Mouse (Mus musculus): ENCODE results near the gene Tnfrsf14.
A peak's percentile ranks its signal among the peaks of the same experiment; 100 is the strongest.

The Tnfrsf14 gene

GRCm38 (mm10) chr4:154914707-154915106, 13.7 kb downstream of the Tnfrsf14 start:
- DNase-seq = no peak

- DNase-seq = no peak
Measured at GRCm38 (mm10) chr4:154914252-154914651, 14.1 kb downstream of the Tnfrsf14 start.

GRCm38 (mm10) chr4:154913845-154914244, 14.5 kb downstream of the Tnfrsf14 start:
- no peak for DNase-seq

GRCm38 (mm10) chr4:154911644-154912043, 16.7 kb downstream of the Tnfrsf14 start:
- no peak for DNase-seq

GRCm38 (mm10) chr4:154910606-154911522, 17.5 kb downstream of the Tnfrsf14 start:
- DNase-seq = peak; percentile 39

- no peak for DNase-seq
Measured at GRCm38 (mm10) chr4:154908490-154908889, 19.9 kb downstream of the Tnfrsf14 start.

GRCm38 (mm10) chr4:154907833-154908232, 20.5 kb downstream of the Tnfrsf14 start:
- peak; percentile 83 for DNase-seq

- DNase-seq = peak; percentile 89
Measured at GRCm38 (mm10) chr4:154904185-154905071, 23.9 kb downstream of the Tnfrsf14 start.

- no peak for DNase-seq
Measured at GRCm38 (mm10) chr4:154902371-154902770, 26.0 kb downstream of the Tnfrsf14 start.

GRCm38 (mm10) chr4:154898506-154899446, 29.6 kb downstream of the Tnfrsf14 start, which contains the start of gene Fam213b:
TSS of gene Fam213b (minus strand) at chr4:154899135.
- DNase-seq = peak; percentile 95

- DNase-seq = no peak
Measured at GRCm38 (mm10) chr4:154897676-154898465, 30.5 kb downstream of the Tnfrsf14 start.

- no peak for DNase-seq
Measured at GRCm38 (mm10) chr4:154895549-154895948, 32.8 kb downstream of the Tnfrsf14 start.

GRCm38 (mm10) chr4:154890887-154891286, 37.5 kb downstream of the Tnfrsf14 start:
- DNase-seq = no peak

- DNase-seq = no peak
Measured at GRCm38 (mm10) chr4:154887593-154888250, 40.6 kb downstream of the Tnfrsf14 start.

- no peak for DNase-seq
Measured at GRCm38 (mm10) chr4:154886876-154887592, 41.3 kb downstream of the Tnfrsf14 start.

GRCm38 (mm10) chr4:154885416-154885815, 42.9 kb downstream of the Tnfrsf14 start:
- no peak for DNase-seq

GRCm38 (mm10) chr4:154882014-154882659, 46.2 kb downstream of the Tnfrsf14 start:
- no peak for DNase-seq

- DNase-seq = no peak
Measured at GRCm38 (mm10) chr4:154880730-154881129, 47.6 kb downstream of the Tnfrsf14 start.

GRCm38 (mm10) chr4:154877864-154878548, 50.4 kb downstream of the Tnfrsf14 start:
- peak; percentile 97 for DNase-seq
